ENCODE assay signal across 7 mouse cellular contexts in genomic region chr11:100702081-100702851, GRCm38 (mm10). TPM values are rescaled to one million over a fixed set of nuclear protein-coding genes. Genes with fewer than 3 reads are reported as not detected.
A peak's percentile ranks its signal among the peaks of the same experiment; 100 is the strongest.
DNase-seq lines count a peak whose midpoint lies in the region; ATAC-seq and TF ChIP-seq lines count a peak whose summit lies in the region.

No protein-coding gene starts in this region.

- H3K9ac ChIP-seq in heart, embryonic 14.5 days (ENCODE audit: low read length) = peak overlapping the region; percentile 44; the same call in 1 of the 2 replicates
- no peak overlapping the region for H3K9ac ChIP-seq in lung, embryonic 16.5 days (ENCODE audit: low read length)

- DNase-seq in T-cell, adult 2 months (ENCODE audit: low spot score) = peak; percentile 67
- peak; percentile 72 for DNase-seq in embryo, embryonic 9.5 days (ENCODE audit: extremely low spot score)
- peak; percentile 70 for DNase-seq in kidney, postnatal 14 days
- peak; percentile 67 for DNase-seq in retina, postnatal 7 days (ENCODE audit: low read depth, low spot score)

- no peaks in the 10 kb centered on the region for H3K9me3 ChIP-seq in E14TG2a.4 (ENCODE audit: low read length)
- no peaks in the 10 kb centered on the region for H3K9me3 ChIP-seq in heart, embryonic 14.5 days (ENCODE audit: control insufficient read depth, low read length)
- no peaks in the 10 kb centered on the region for H3K9me3 ChIP-seq in lung, embryonic 16.5 days (ENCODE audit: control insufficient read depth, low read length)

- H3K4me3 ChIP-seq in E14TG2a.4 (replicated peaks; ENCODE audit: low read length) = peak overlapping the region; percentile 13; the same call in 1 of the 2 replicates
- H3K4me3 ChIP-seq in heart, embryonic 14.5 days (ENCODE audit: control insufficient read depth in 1 of 2, insufficient read depth in 1 of 2, low read depth in 1 of 2, low read length in 2 of 2) = peak overlapping the region; percentile 0 to 4; a peak in 1 of 4 replicates
- H3K4me3 ChIP-seq in lung, embryonic 16.5 days (ENCODE audit: low read length) = peak overlapping the region; percentile 31

- ATAC-seq in heart, embryonic 14.5 days (ENCODE audit: insufficient number of reproducible peaks, insufficient read depth, low FRiP score, low read depth) = no peak
- ATAC-seq in lung, embryonic 16.5 days (ENCODE audit: low read depth) = 0 out of 2 replicates have a peak, but pooled peaks have one; percentile 12

- TF ChIP-seq CTCF in E14TG2a.4 (conservative IDR thresholded peaks at IDR 0.05; ENCODE audit: low read length) = peak; percentile 85

- WGBS in heart, embryonic 14.5 days = 34% methylated on average over 19 of the region's 19 CpGs
- WGBS in lung, embryonic 16.5 days = 37% methylated on average over 19 of the region's 19 CpGs

- peaks cover 31% of the 10 kb centered on the region for H3K36me3 ChIP-seq in E14TG2a.4 (ENCODE audit: insufficient read depth, low read length)
- peaks cover 30% of the 10 kb centered on the region for H3K36me3 ChIP-seq in heart, embryonic 14.5 days (ENCODE audit: control insufficient read depth, insufficient read depth, low read length)
- H3K36me3 ChIP-seq in lung, embryonic 16.5 days (ENCODE audit: control insufficient read depth, insufficient read depth, low read length) = peaks cover 8% of the 10 kb centered on the region

- H3K27ac ChIP-seq in heart, embryonic 14.5 days (replicated peaks in 1 of 2; ENCODE audit: control insufficient read depth in 1 of 2, insufficient read depth in 1 of 2, low read depth in 2 of 2, low read length in 2 of 2) = no peak overlapping the region
- H3K27ac ChIP-seq in lung, embryonic 16.5 days (ENCODE audit: low read length) = no peak overlapping the region

- H3K27me3 ChIP-seq in E14TG2a.4 (ENCODE audit: insufficient read depth, low read length) = peaks cover 10% of the 10 kb centered on the region; the same call in 1 of the 2 replicates
- no peaks in the 10 kb centered on the region for H3K27me3 ChIP-seq in heart, embryonic 14.5 days (ENCODE audit: control insufficient read depth, insufficient read depth, low read length)
- H3K27me3 ChIP-seq in lung, embryonic 16.5 days (ENCODE audit: control insufficient read depth, insufficient read depth, low read depth, low read length) = no peaks in the 10 kb centered on the region

- H3K4me2 ChIP-seq in heart, embryonic 14.5 days (ENCODE audit: low read length) = peak overlapping the region; percentile 54
- peak overlapping the region; percentile 55 for H3K4me2 ChIP-seq in lung, embryonic 16.5 days (ENCODE audit: low read depth, low read length)

- H3K4me1 ChIP-seq in E14TG2a.4 (replicated peaks; ENCODE audit: low read depth, low read length) = peaks cover 38% of the 10 kb centered on the region
- peaks cover 3% of the 10 kb centered on the region in 2 experiments; a peak in 1 of 4 replicates for H3K4me1 ChIP-seq in heart, embryonic 14.5 days (ENCODE audit: control insufficient read depth in 2 of 2, insufficient read depth in 2 of 2, low read length in 2 of 2)
- H3K4me1 ChIP-seq in lung, embryonic 16.5 days (replicated peaks; ENCODE audit: control insufficient read depth, insufficient read depth, low read length) = peaks cover 6% of the 10 kb centered on the region

RNA-seq across cellular contexts. Expression of gene Dhx58, which starts 1.8 kb away (rescaled TPM):
- polyA plus RNA-seq in heart, embryonic 14.5 days (2014; fragmentation: Nextera tagmentation; extraction: Ambion mirVana) = 1.0 and 1.4 TPM in 2 replicates
- polyA plus RNA-seq in lung, embryonic 16.5 days (2015; fragmentation: Nextera tagmentation; extraction: Ambion mirVana) = 2.9 and 3.5 TPM in 2 replicates

RNA-seq across cellular contexts. Expression of gene Kat2a, which starts 10.0 kb away (rescaled TPM):
- polyA plus RNA-seq in heart, embryonic 14.5 days (2014; fragmentation: Nextera tagmentation; extraction: Ambion mirVana) = 28.3 and 29.4 TPM in 2 replicates
- 39.4 and 44.1 TPM in 2 replicates for polyA plus RNA-seq in lung, embryonic 16.5 days (2015; fragmentation: Nextera tagmentation; extraction: Ambion mirVana)

RNA-seq across cellular contexts. Expression of gene Zfp385c, which starts 10.0 kb away (rescaled TPM):
- 0.26 and 0.35 TPM in 2 replicates for polyA plus RNA-seq in heart, embryonic 14.5 days (2014; fragmentation: Nextera tagmentation; extraction: Ambion mirVana)
- 0.26 TPM in 1 of 2 replicates, not detected in the other for polyA plus RNA-seq in lung, embryonic 16.5 days (2015; fragmentation: Nextera tagmentation; extraction: Ambion mirVana)

RNA-seq across cellular contexts. Expression of gene Hspb9, which starts 11.4 kb away (rescaled TPM):
- not detected in 2 replicates for polyA plus RNA-seq in heart, embryonic 14.5 days (2014; fragmentation: Nextera tagmentation; extraction: Ambion mirVana)
- polyA plus RNA-seq in lung, embryonic 16.5 days (2015; fragmentation: Nextera tagmentation; extraction: Ambion mirVana) = not detected in 2 replicates

RNA-seq across cellular contexts. Expression of gene Rab5c, which starts 35.7 kb away (rescaled TPM):
- polyA plus RNA-seq in heart, embryonic 14.5 days (2014; fragmentation: Nextera tagmentation; extraction: Ambion mirVana) = 15.8 and 30.7 TPM in 2 replicates
- polyA plus RNA-seq in lung, embryonic 16.5 days (2015; fragmentation: Nextera tagmentation; extraction: Ambion mirVana) = 34.3 and 39.8 TPM in 2 replicates
